Mouse (Mus musculus) kidney, postnatal 0 days (tissue): Measurements from ENCODE around the gene Zfp874b. TPM values are rescaled to one million over a fixed set of nuclear protein-coding genes. Genes with fewer than 3 reads are reported as not detected.
"Not testable (repeated sequence)": the region's sequence is repeated elsewhere in the genome, so short reads cannot be mapped to it uniquely, and the experiment has no call there.

Experiments used
- ATAC-seq: fragments of 200-750 bp; cut with Nextera tagmentation; replicated peaks from 2 replicates; pipeline ENCODE4 v1.8.0; 2017; ENCODE audit warnings: low read depth, moderate number of reproducible peaks, moderate TSS enrichment, moderate library complexity; ENCODE audit not compliant: low FRiP score
- DNase-seq: peaks from one replicate; pipeline ENCODE4 v3.0.0-alpha.2; 2016; ENCODE audit warnings: low spot score
- H3K27ac ChIP-seq: fragments of 300-500 bp; sonication (generic); 2 replicates; pipeline ENCODE4 v1.5.1; 2014; ENCODE audit warnings: mild to moderate bottlenecking
- H3K27me3 ChIP-seq: fragments of 300-500 bp; sonication (generic); 2 replicates; pipeline ENCODE4 v1.6.1; 2014; ENCODE audit warnings: low read length, mixed read lengths; ENCODE audit not compliant: insufficient read depth
- H3K36me3 ChIP-seq: fragments of 300-500 bp; sonication (generic); 2 replicates; pipeline ENCODE4 v1.6.1; 2014; ENCODE audit warnings: low read length, mixed read lengths; ENCODE audit not compliant: insufficient read depth
- H3K4me1 ChIP-seq: fragments of 300-500 bp; sonication (generic); replicated peaks from 2 replicates; pipeline ENCODE4 v1.6.1; 2014; ENCODE audit warnings: antibody characterized with exemption, low read length, mixed read lengths; ENCODE audit not compliant: insufficient read depth
- H3K4me2 ChIP-seq: fragments of 300-500 bp; sonication (generic); 2 replicates; pipeline ENCODE4 v1.6.1; 2014; ENCODE audit warnings: mild to moderate bottlenecking, low read length, moderate library complexity, mixed read lengths
- H3K4me3 ChIP-seq: fragments of 300-500 bp; sonication (generic); replicated peaks from 2 replicates; pipeline ENCODE4 v1.5.1; 2014; ENCODE audit warnings: low read depth, low read length
- H3K9ac ChIP-seq: fragments of 300-500 bp; sonication (generic); 2 replicates; pipeline ENCODE4 v1.6.1; 2014; ENCODE audit warnings: low read depth, low read length
- H3K9me3 ChIP-seq: fragments of 300-500 bp; sonication (generic); replicated peaks from 2 replicates; pipeline ENCODE4 v1.6.1; 2016; ENCODE audit warnings: low read length, inconsistent platforms, mixed read lengths
- CTCF ChIP-seq: IDR thresholded peaks from 2 replicates; pipeline ENCODE4 v1.5.1; 2016; ENCODE audit warnings: antibody characterized with exemption, low read depth, mild to moderate bottlenecking, moderate library complexity
- WGBS: fragments of 180-500 bp; shearing (Covaris S2); extraction: QIAGEN DNeasy Blood & Tissue Kit; methylation state at CpG from one replicate; pipeline ENCODE4 v1.1.7; 2014; 5-methylcytosine and 5-hydroxymethylcytosine counted together
- polyA plus RNA-seq: library from polyadenylated mRNA; unstranded; fragments of >200 nt; fragmentation: Nextera tagmentation; extraction: Ambion mirVana; gene quantifications from 2 replicates; pipeline ENCODE4 v1.2.1, GENCODE M21; 2015

The Zfp874b gene
- polyA plus RNA-seq, 1 experiment from 2014 or later, result 3.1 TPM

DNA sequence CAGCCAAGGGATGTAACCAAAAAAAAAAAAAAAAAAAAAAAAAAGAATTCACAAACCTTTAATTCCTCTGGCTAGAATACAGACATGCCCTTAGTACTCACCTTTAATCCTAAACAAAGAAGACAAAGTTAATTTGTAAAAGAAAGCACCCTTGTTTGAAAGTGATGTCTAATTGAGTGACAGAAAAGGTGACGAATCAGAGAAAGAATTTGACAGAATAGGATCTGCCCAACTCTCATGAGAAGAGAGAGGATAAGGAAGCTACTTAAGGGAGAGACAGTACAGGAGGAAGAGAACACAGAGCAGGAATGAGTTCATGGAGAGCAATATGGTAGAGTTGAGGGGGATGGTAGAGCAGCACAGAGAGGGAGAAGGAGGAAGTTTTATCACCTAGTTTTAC is 11.6 kb upstream of the Zfp874b start:
- TF ChIP-seq CTCF, result no peak
- Histone ChIP-seq H3K36me3 (peaks cover 27% of the 10 kb centered on the region), H3K4me1 (0 out of 2 replicates have a peak, but pooled peaks cover 6% of the 10 kb centered on the region), H3K27me3 (no peaks in the 10 kb centered on the region), H3K9ac (no peak overlapping the region), H3K4me3 (no peak overlapping the region), H3K27ac (no peak overlapping the region), H3K4me2 (no peak overlapping the region), H3K9me3 (peaks cover 10% of the 10 kb centered on the region)
- ATAC-seq, result no peak
- WGBS, result 97% methylated on average over 1 of the region's 1 CpGs
- DNase-seq, result no peak

DNA sequence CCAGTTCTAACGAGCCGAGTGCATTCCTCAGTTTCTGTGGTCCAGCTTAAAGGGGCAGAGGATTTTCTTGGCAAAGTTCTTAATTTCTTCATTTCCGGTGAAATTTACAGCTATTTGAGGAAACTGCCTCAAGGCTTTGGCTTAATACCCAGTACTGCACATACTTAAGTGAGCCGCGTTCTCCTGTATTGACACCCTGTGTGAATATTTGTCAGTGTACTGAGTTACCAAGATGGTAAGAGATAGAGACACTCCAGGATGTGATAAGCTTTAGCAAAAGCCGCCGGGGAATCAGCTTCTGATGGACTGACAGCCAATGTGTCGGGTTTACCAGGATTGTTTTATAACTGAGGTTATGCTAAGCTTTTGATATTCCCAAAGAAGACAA is 360 bp upstream of the Zfp874b start:
- DNase-seq (no peak), ATAC-seq (peak; percentile 26)
- no peaks in the 10 kb centered on the region for H3K27me3 ChIP-seq
- peak overlapping the region; percentile 58 for H3K9ac ChIP-seq
- 0 out of 2 replicates have a peak, but pooled peaks cover 3% of the 10 kb centered on the region for H3K4me1 ChIP-seq
- 39% methylated on average over 8 of the region's 8 CpGs for WGBS
- H3K4me3 ChIP-seq, result peak overlapping the region; percentile 64
- peak overlapping the region; percentile 51; the same call in 1 of the 2 replicates for H3K27ac ChIP-seq
- H3K4me2 ChIP-seq, result peak overlapping the region; percentile 62
- H3K36me3 ChIP-seq, result no peaks in the 10 kb centered on the region
- TF ChIP-seq CTCF, result no peak
- no peaks in the 10 kb centered on the region for H3K9me3 ChIP-seq

DNA sequence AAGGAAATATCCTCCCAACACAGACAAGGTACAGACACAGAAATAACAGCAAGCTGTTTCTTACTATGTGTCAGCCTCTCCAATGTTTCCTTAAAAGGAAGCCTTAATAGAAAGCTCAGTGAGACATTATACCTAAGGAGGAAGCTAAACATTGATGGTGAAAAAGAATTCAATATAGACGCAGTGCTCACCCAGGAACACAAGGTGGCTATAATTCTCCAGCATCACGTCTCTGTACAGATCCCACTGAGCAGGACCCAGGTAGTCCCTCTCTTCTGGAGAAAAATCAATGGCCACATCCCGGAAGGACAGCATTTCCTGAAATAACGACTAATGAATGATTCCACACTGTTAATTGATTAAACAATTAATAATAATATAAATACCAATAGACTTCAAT is 2.5 kb downstream of the Zfp874b start:
- 61% methylated on average over 4 of the region's 4 CpGs for WGBS
- Histone ChIP-seq H3K27me3 (no peaks in the 10 kb centered on the region), H3K9ac (no peak overlapping the region), H3K9me3 (no peaks in the 10 kb centered on the region), H3K4me3 (no peak overlapping the region), H3K36me3 (0 out of 2 replicates have a peak, but pooled peaks cover 5% of the 10 kb centered on the region), H3K4me2 (no peak overlapping the region), H3K4me1 (0 out of 2 replicates have a peak, but pooled peaks cover 3% of the 10 kb centered on the region), H3K27ac (no peak overlapping the region)
- ATAC-seq (no peak), DNase-seq (no peak)
- TF ChIP-seq CTCF, result no peak

DNA sequence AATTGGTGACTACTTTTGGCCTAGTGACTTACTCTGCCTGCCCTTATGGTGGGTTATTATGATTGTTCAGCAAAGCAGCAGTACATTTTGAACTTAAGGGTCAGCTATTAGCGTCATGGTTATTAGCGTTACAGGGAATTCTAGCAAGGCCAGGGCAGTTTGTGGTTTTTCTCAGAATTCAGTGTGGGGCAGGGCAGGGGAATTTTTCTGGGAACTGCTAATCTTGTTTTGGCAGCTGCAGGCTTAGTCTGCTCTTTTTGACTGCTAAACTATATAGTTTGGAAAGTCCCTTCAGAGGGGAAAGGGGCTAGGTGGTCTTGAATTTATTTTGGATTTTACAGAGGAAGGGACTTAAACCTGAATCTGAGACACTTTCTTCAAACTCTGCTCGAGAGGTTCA is 14.8 kb downstream of the Zfp874b start:
- TF ChIP-seq CTCF, result no peak
- Histone ChIP-seq H3K9ac (no peak overlapping the region), H3K4me3 (no peak overlapping the region)

DNA sequence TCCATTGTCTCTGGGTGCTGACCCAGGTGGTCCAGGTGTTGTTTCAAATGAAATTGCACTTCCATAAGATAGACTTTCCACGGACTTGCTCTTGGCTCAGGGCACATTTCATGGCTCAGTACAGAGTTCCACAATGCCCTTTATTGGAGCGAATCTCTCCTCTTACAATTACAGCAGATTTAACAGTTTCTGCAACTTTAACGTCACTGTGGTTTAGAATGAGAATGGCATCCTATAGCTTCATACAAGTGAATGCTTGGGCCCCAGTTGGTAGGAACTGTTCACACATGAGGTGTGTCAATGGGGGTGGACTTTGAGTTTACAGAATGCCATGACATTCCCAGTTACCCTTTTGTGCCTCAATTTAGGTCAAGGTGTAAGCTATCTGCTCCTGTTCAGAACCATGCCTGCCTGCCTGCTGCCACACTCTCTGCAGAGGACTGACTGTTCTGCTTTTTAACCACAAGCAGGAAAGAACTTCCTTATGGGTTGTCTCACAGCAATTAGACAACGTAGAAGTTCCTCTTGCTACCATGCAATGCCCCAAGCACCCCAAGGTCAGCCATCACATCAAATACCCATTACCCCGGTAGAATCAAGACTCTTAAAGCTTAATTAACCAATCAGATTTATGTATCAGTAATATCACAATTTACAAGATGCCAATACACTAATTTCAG is 20.4 kb downstream of the Zfp874b start:
- H3K4me1 ChIP-seq, H3K4me3 ChIP-seq, DNase-seq, H3K9me3 ChIP-seq, H3K36me3 ChIP-seq, H3K27me3 ChIP-seq, ATAC-seq, H3K27ac ChIP-seq, H3K9ac ChIP-seq, H3K4me2 ChIP-seq: not testable (repeated sequence)
- 90% methylated on average over 3 of the region's 5 CpGs for WGBS

More for the DNA sequence above, 14.8 kb downstream of the Zfp874b start:
- Histone ChIP-seq H3K9me3 (no peaks in the 10 kb centered on the region), H3K27me3 (no peaks in the 10 kb centered on the region), H3K27ac (no peak overlapping the region), H3K4me1 (no peaks in the 10 kb centered on the region), H3K4me2 (no peak overlapping the region), H3K36me3 (peaks cover 17% of the 10 kb centered on the region; the same call in 1 of the 2 replicates)
- DNase-seq (no peak), ATAC-seq (no peak)
- WGBS, result 93% methylated on average over 3 of the region's 3 CpGs

DNA sequence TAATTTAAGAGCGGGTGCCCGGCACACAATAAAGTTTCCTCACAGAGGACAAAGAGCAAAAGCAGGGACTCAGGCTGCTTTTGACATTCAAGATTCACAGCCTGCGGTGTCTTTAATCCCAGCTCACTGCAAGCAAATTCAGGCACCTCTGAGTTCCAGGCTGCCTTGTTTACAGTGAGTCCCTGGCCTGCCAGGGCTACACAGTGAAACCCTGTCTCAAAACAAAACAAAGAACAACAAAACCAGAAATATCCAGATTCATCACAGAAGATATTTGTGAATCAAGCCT is 32.1 kb downstream of the Zfp874b start:
- H3K9me3 ChIP-seq, result no peaks in the 10 kb centered on the region
- H3K27me3 ChIP-seq, result no peaks in the 10 kb centered on the region
- peak overlapping the region; percentile 55 for H3K27ac ChIP-seq
- no peak for ATAC-seq
- H3K36me3 ChIP-seq, result no peaks in the 10 kb centered on the region
- WGBS, result 0% methylated on average over 3 of the region's 3 CpGs
- no peaks in the 10 kb centered on the region for H3K4me1 ChIP-seq
- H3K4me3 ChIP-seq, result peak overlapping the region; percentile 55
- TF ChIP-seq CTCF, result no peak
- no peak for DNase-seq
- peak overlapping the region; percentile 71 for H3K4me2 ChIP-seq
- H3K9ac ChIP-seq, result peak overlapping the region; percentile 50
